Mouse (Mus musculus) left cerebral cortex, postnatal 14 days (tissue): ENCODE data around the gene Nbeal2. TPM values are rescaled to one million over a fixed set of nuclear protein-coding genes. Genes with fewer than 3 reads are reported as not detected.
"Not testable (repeated sequence)": the region's sequence is repeated elsewhere in the genome, so short reads cannot be mapped to it uniquely, and the experiment has no call there.

Experiments used
- DNase-seq, 2 experiments: peaks; one replicate each; pipeline ENCODE4 v3.0.0; 2021 to 2022; ENCODE audit warnings: low spot score in 2 of 2, mixed read lengths in 1 of 2
- intact Hi-C: fragments of 180-260 bp; cut with DNase I; formaldehyde crosslinking; loops from one replicate; pipeline ENCODE4 v1.15.1; 2025
- long read RNA-seq, 2 experiments: library from polyadenylated mRNA; stranded (forward); transcript quantifications; one replicate each; pipeline ENCODE4 v2.0.0; 2021
- total RNA-seq, 2 experiments: library from RNA; stranded (reverse); gene quantifications; 2 replicates each; pipeline ENCODE4 v1.2.3; 2021

Nbeal2 gene
- 1 to 10 TPM; 5.9 to 8.9 TPM for total RNA-seq
- long read RNA-seq, experiment 1 = 0 reads
- long read RNA-seq, experiment 2, partial matches to known transcripts = 1 of 2 reads
- long read RNA-seq, experiment 2, other reads (novel, unspliced or antisense) = 1 of 2 reads

DNA sequence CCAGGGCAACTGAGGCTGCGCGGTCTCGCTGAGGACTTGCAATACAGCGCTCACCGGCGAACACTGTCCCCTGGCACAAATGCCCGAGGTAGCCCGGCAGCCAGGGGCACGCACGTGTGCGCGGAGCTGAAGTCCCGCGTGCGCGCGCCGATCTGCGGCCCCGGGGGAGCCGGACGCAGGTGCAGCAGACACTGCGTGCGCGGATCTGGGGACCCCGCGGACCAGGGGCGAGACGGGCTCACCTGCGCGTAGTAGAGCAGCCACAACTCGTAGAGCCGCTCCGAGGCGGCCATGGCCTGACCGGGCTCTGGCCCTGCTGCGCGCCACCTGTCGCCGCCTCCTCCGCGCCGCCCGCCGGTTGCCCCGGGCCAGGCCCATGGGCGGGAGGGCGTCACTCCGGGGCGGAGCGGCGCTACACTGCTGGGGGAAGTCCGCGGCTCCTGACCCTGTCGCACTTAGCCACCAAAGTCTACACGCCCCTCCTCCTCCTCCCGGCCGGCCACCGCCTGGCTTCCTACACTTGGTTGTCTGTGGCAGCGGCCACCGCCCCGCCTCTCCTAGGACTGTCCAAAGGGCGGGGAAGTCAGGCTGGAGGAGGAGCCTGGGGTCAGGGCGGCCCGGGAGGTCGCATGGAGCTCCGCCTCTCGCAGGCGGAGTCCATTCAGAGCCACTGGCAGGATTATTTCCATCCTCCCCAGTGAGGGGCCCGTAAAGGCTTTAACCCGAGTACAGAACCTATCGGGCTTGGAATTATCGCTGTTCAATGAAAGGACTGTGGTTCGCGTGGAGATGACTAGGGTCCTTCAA is at the start of gene Nbeal2:
Gene Nbeal2, minus strand, starts transcription at position 507 of the 807 bp plus-strand sequence.
- intact Hi-C loops = loop anchor here (5.0 kb wide), 1 partner anchor 53 kb away; no protein-coding TSS in a partner anchor

DNA sequence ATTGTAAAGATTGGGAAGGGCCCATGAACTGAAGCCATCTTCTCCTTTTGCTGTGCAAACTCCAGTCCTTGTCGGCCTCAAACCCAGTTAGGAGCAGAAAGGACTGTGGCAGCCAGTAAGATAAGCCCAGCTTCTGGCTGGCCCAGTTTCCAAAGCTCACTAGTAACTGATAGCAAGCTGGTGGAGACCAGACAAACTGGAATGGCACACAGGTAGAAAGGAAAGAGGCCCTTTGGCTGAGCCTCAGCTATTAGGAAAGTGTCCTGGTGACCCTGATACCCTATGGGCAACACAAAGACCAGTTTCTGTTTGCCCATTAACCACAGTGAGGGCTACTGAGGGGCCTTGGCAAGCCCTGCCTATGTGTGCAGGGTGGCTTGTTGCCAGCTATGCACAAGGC is 48.9 kb upstream of the Nbeal2 start:
- intact Hi-C loops = no loop called here
- no peak for DNase-seq

More for the DNA sequence above, at the start of gene Nbeal2:
- DNase-seq = peak; percentile 73 to 74

DNA sequence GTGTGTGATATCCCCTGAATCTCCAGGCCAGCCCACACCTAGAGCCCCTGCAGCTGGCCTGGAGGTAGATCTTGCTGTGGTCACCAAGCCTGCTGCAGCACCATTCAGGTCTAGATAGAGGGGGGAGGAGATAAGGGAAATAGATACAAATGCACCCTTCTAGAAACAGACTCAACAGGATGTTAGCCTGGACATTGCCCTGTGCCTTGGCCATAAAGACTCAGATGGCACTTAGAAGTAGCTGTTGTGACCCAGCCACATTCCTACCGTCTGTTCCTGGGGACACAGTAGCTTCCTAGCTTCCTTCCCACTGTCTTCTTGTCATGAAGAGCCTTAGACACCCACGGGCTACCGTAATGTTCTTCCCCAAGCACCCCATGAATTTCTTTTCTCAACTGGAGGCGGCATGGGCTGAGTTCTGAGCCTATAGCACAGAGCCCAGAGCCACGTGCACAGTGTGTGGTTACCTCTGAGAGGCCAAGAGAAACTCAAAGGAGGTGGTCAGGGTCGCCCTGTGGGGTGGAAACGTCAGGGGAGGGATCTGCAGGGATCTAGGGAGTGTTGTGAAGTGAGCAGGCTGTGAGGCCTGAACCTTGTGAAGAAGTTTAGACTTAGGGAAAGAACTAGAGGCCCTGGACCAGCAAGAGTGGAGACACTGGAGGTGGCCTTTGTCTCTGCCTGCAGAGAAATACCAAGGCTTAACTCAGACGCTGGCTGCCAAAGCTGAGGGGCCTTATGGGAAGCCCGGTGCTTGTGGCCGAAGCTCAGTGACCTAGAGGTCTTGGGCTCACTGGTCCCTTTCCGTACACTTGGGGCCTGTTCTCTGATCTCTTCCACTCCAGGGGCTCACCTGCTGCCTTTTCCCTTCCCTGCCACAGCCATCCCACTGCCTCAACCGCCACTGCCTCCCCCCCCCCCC is 47.4 kb upstream of the Nbeal2 start:
- no peak for DNase-seq
- intact Hi-C loops = no loop called here

DNA sequence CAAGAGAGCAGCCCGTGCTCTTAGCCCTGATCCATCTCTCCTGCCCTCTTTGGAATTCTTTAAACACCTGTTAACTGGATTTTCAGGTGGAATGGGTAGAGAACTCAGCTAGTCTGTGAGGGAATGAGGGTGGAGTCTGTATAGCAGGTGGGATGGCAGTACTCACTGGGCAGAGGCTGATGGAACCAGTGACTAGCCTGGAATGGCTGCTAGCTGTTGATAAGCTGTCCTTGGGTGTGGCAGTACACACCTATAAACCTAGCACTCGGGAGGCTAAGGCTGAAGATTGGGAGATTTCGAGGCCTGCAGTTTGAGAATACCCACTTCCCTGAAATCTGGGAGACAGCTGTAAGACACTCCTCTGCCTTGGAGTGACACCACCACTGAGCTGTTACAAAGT is 45.6 kb upstream of the Nbeal2 start:
- no peak for DNase-seq
- intact Hi-C loops = no loop called here

DNA sequence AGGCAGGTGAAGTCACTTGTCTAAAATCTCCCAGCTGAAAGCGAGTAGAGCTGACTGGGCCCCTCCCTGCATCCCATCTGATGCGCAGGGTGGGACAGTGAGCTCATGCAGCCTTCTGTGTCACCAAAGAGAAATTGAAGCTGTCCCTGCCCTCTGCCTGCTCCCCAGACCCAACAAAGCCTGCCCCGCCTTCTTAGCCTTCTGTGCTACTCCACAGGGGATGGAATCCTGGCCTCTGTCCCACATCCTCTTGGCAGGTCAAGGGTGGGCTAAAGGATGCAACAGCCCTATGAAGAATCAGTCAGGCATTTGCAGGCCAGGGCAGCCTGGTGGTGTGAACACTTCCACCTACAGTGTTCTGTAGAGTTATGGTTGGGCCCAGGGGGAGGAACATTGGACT is 43.5 kb upstream of the Nbeal2 start:
- intact Hi-C loops = no loop called here
- no peak for DNase-seq

DNA sequence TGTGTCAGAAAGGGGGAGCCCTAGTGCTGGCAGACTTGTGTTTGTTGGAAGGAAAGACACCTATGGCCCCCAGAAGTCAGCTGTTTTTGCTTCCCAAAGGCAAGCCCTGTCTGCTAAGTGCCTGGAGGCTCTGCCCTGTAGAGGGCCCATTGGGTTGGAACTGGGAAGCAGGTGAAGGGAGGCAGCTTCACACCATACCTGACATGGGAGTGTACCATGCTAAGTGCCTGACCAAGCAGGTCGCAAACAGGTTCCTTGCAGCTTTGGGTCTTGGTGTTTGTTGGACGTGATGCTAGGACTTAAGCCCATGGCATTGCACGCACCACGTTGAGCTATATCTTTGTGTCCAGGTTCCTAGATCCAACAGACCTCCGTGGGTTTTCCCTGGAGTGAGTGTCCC is 42.5 kb upstream of the Nbeal2 start:
- no peak for DNase-seq
- intact Hi-C loops = no loop called here

DNA sequence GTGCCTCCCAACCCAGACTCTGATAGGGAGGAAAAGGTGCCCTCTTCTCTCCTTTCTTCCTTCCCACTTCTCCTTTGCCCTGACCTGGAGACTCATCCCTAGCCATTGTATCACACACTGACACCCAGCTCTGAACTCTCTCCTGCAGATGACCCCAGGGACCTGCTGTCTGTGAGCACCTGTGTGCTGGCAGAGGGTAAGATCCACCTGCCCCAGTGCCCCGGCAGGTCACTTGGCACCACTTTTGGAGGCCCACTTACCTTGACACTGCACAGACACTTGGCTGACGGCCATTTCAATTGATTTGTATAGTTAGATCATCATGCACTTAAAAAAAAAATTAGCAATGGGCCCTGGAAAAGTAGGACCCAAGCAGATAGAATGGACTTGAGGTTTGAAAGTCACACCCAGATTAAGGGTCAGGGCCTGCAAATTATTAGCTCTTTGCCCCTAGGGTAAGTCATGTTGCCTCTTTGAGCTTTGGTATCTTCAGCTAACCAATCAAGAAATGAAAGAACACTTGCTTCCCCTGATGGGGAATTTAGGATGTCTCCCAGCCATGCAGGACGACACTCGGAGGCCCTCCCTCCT is 41.3 kb upstream of the Nbeal2 start:
- intact Hi-C loops = no loop called here
- no peak for DNase-seq

DNA sequence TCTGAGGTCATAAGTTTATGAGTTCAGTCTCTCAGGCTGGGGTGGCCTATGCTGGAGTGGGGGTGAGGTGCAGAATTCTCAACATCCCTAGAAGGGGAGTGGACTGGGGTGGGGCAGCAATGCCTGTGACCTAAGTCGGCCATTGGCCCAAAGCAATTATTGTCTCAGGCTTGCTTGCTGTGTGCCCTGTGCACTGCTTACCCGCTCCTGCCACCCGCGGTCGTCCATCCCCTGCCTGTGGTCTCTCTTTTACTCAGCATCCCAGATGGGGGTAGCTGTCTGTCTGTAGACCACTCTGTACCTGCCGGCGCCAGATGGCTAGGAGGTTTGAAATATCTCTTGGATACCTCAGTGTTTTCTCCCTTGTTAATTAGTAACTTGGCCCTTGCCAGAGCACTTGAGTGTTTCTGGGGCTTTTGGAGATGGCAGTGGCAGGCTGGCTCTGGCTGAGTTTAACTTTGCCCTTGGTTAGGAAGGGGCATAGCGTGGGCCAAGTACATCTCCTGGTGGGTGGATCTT is 35.4 kb upstream of the Nbeal2 start:
- DNase-seq = no peak
- intact Hi-C loops = no loop called here

DNA sequence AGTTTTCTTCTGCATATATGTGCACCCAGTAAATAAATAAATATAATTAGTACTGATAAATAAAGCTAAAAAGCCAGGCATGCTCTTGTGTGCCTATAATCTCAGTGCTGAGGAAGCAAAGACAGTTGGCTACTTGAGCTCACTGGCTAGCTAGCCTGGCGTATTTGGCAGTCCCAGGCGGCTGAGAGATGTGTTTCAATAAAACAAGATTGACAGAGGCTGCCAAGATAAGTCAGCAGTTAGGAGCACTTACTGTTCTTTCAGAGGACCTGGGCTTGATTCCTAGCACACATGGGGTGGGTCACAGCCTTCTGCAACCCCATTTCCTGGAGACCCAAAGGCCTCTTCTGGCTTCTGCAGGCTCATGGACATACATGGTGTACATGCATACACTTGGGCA is 33.9 kb upstream of the Nbeal2 start:
- intact Hi-C loops = no loop called here
- DNase-seq = no peak

DNA sequence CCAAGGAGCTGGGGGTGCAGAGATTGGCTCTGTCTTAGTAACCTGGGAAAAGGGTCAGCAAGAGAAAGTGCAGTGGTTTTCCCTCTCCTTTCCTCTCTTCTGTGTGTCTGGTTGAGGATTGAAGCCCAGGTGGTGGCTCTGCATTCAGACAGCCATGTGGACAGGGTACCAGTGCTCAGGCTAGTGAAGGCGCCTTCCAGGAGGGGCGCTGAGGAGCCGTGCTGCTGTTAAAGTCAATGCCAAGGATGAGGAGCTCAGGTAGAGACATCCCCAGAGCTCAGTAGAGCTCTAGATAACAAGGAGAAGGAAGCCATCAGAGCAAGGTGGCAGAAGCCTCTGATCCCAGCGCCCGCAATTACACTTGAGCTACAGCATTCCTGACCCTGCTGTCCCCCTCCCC is 33.1 kb upstream of the Nbeal2 start:
- DNase-seq = no peak
- intact Hi-C loops = no loop called here

DNA sequence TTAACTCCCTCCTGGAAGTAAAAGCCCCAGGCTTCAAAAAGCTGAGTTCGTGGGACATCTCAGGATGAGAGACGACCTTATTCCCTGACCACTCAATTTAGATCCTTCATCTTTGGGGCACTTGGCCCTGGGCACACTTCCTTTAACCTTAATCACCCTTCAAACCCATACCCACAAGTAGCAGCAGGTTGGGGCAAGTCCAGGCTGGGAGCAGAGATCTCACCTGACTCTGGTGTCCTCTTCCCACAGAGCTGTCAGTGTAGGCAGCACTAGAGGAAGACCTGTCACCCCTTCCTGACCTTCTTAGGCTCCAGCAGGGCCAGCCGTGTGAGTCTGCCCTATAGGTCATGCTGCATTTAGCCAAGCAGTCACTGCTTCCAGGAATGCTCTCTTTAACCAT is 32.5 kb upstream of the Nbeal2 start:
- DNase-seq = no peak
- intact Hi-C loops = no loop called here

DNA sequence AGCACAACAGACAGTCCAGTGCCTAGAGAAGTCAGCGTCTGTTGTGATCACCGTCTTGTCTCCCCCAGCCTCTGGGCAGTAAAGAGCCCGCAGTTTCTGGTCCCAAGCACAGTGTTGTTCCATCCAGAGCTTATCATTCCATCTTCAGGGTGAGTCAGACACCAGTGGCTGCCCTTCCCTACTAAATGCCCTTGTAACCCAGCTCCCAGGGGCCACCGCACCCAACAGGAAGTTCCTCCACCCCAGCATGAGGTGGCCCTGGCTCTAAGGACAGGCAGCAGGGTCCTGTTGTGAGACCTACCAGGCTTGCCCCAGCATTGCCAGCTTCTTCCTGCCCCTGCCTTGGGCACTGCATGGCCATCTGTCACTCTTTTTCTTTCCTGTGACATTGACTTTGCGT is 31.6 kb upstream of the Nbeal2 start:
- intact Hi-C loops = no loop called here
- DNase-seq = no peak

DNA sequence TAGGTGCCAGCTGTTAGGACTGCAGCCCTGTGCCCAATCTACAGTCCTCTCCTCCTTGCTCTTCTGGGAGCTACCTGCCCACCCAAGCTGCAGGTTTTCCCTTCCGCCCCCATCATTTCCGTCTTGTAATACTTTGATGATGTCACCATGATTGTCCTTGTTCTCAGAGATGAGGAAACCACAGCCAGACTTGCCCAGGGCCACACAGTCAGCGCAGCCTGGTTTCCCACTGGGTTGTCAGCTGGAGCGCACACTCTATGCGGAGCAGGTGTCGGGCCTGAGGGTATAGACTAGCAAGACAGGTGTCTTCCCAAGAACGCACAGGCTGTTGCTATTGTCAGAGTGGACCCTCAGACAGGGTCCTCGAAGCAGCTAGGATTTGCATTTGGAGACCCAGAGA is 31.2 kb upstream of the Nbeal2 start:
- intact Hi-C loops = no loop called here
- DNase-seq = no peak

DNA sequence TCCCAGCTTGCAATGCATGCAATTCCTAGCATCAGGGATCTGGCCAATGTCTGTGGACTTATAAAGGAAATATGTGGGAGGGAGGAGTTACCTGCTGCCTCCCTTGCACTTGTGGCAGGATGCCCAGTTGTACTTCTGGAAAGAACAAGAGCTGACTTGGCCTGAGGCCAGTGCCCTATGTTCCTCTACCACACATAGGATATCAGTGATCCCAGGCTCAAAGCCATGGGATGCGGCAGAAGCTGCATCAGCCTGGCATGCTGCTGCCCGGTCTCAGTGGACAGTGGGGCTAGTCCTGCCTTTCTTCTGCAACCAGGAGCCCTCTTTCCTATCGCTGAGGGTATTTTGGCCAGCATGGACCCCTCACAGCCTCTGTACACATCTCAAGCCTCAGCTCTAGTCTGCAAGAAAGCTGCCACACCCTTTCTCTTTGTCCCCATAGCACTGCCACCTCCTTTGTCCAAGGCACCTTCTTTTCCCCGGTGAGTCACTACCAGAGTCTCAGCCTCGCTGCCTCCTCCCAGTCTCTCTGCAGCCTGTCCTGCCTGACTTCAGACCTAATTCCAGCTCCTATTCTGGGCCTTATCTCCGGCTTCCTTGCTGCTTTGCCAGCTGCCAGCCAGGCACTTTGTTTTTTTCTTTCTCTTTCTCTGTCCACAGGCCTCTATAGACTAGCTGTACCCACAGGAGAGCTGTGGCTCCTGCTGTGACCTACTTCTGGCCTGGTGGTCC is 30.3 kb upstream of the Nbeal2 start:
- intact Hi-C loops = no loop called here

DNA sequence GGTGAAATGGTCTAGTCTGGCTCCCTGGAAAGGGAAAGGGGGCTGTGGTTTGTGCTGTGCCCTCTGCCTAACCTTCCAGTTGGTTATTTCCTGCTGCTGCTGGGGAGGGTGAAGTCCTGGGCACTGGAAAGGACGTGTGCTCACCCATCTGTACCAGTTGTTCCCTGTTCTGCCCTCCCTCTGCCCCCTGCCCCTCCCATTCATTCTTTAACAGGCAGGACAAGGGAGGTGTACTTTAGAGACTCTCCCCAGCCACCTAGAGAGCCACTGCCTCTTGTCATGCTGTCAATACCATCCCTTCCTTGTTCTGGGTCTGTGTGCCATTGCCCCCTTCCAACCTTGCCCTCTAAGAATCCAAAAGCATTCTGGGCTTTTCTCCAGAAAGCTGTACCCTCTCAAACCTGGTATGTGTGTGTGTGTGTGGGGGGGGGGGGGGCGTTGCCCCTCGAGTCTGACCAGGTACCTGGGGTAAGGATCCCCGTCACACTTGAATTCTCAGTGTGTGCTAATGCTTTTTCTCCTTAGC is 29.7 kb upstream of the Nbeal2 start:
- no peak for DNase-seq
- intact Hi-C loops = no loop called here

More for the DNA sequence above, 30.3 kb upstream of the Nbeal2 start:
- peak; percentile 67 to 83 for DNase-seq

DNA sequence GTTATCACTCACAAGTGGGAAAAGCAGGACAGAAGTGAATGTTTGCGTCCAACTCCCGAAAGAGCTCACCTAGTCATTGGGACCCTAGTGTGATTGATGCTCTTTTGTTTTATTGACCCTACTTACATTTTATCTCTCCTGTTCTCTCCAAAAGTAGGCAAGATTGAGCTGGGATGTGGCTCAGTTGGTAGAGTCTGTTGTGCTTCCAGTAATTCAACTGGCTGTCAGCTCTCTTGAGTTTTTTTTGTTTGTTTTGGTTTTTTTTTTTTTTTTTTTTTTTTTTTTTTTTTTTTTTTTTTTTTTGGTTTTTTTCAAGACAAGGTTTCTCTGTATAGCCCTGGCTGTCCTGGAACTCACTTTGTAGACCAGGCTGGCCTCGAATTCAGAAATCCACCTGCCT is 28.7 kb upstream of the Nbeal2 start:
- DNase-seq, intact Hi-C loops: not testable (repeated sequence)

DNA sequence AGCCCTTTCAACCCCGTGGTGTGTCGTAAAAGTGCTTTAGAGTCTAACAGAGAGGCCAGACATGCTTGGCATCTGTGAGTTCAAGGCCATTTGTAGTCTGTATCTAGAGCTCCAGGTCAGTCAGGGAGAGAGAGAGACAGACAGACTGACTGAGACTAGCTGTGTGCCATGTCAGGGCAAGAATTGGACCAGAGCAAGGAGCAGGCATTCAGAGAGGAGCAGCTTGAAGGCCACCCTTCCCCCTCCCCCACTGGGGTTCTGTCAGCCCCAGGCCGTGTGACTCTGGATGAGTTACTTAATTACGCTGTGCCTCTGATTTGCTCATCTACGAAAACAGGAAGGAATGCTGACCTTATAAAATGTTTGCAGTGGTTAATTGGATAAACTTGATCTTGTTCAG is 28.3 kb upstream of the Nbeal2 start:
- intact Hi-C loops = no loop called here
- no peak for DNase-seq

DNA sequence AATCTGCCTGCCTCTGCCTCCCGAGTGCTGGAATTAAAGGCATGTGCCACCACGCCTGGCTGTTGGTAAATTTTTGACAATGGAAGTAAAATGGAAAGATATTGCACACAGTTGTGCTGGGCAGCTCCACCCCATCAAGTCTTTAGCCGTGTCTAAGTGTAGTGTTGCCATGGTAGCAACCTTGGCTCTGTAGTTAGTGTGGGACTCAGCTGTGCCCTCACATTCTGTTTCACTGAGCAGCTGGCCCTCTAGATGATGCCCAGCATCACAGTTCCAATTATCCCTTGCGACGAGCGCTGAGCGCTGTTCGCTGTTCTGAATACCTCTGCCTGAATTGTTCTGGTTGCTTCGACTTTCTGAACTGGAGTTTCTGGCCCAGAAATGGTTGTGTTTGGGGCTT is 27.9 kb upstream of the Nbeal2 start:
- peak; percentile 35 to 69 for DNase-seq
- intact Hi-C loops = no loop called here
